Mouse (Mus musculus) testis, adult 2 months (tissue): Measurements from ENCODE around the gene Nbdy.
A peak's percentile ranks its signal among the peaks of the same experiment; 100 is the strongest.

Source experiments
- CTCF ChIP-seq: fragments of 200-500 bp; IDR thresholded peaks from 2 replicates; pipeline ENCODE4 v1.5.1; 2012; ENCODE audit warnings: low read depth, mild to moderate bottlenecking, inconsistent platforms, low read length, moderate library complexity; ENCODE audit not compliant: control insufficient read depth, insufficient read depth, insufficient replicate concordance
- POLR2A ChIP-seq: fragments of 200-500 bp; IDR thresholded peaks from 2 replicates; pipeline ENCODE4 v1.6.1; 2012; ENCODE audit warnings: low read depth, mild to moderate bottlenecking, inconsistent platforms, low read length, moderate library complexity; ENCODE audit not compliant: control insufficient read depth

GRCm38 (mm10) chrX:153723110-153723916 is at the start of gene Nbdy:
- TF ChIP-seq CTCF (no peak), POLR2A (peak; percentile 41; the same call in 1 of the 2 replicates)
